Mouse (Mus musculus) urinary bladder, postnatal 10 days (tissue): ENCODE results near the gene Tmtc2.

Experiments used
- DNase-seq: peaks from one replicate; pipeline ENCODE4 v3.0.0; 2022; ENCODE audit warnings: low spot score

Tmtc2 gene

GRCm38 (mm10) chr10:105544004-105545003 is 29.9 kb downstream of the Tmtc2 start:
- DNase-seq: no peak

GRCm38 (mm10) chr10:105542081-105542480 is 32.2 kb downstream of the Tmtc2 start:
- no peak for DNase-seq

GRCm38 (mm10) chr10:105539697-105540096 is 34.6 kb downstream of the Tmtc2 start:
- no peak for DNase-seq

GRCm38 (mm10) chr10:105536910-105537309 is 37.3 kb downstream of the Tmtc2 start:
- DNase-seq: no peak

GRCm38 (mm10) chr10:105535848-105536247 is 38.4 kb downstream of the Tmtc2 start:
- no peak for DNase-seq

- DNase-seq: no peak
Measured at GRCm38 (mm10) chr10:105532747-105533146, 41.5 kb downstream of the Tmtc2 start.

GRCm38 (mm10) chr10:105532019-105532525 is 42.2 kb downstream of the Tmtc2 start:
- no peak for DNase-seq

GRCm38 (mm10) chr10:105531080-105531894 is 43.0 kb downstream of the Tmtc2 start:
- DNase-seq: no peak

GRCm38 (mm10) chr10:105523405-105524088 is 50.7 kb downstream of the Tmtc2 start:
- no peak for DNase-seq

GRCm38 (mm10) chr10:105522431-105522830 is 51.8 kb downstream of the Tmtc2 start:
- no peak for DNase-seq

GRCm38 (mm10) chr10:105519154-105519806 is 55.0 kb downstream of the Tmtc2 start:
- DNase-seq: no peak

GRCm38 (mm10) chr10:105518144-105518543 is 56.1 kb downstream of the Tmtc2 start:
- no peak for DNase-seq

GRCm38 (mm10) chr10:105513777-105514322 is 60.4 kb downstream of the Tmtc2 start:
- DNase-seq: no peak

- DNase-seq: no peak
Measured at GRCm38 (mm10) chr10:105509896-105510272, 64.4 kb downstream of the Tmtc2 start.

- no peak for DNase-seq
Measured at GRCm38 (mm10) chr10:105509146-105509895, 64.9 kb downstream of the Tmtc2 start.

- DNase-seq: no peak
Measured at GRCm38 (mm10) chr10:105507982-105508786, 66.1 kb downstream of the Tmtc2 start.

GRCm38 (mm10) chr10:105506046-105506445 is 68.2 kb downstream of the Tmtc2 start:
- no peak for DNase-seq

GRCm38 (mm10) chr10:105504472-105504871 is 69.8 kb downstream of the Tmtc2 start:
- DNase-seq: no peak

- no peak for DNase-seq
Measured at GRCm38 (mm10) chr10:105501736-105502135, 72.5 kb downstream of the Tmtc2 start.

- DNase-seq: no peak
Measured at GRCm38 (mm10) chr10:105500482-105500881, 73.8 kb downstream of the Tmtc2 start.
